Mouse (Mus musculus): ENCODE results near the gene Psrc1.

GRCm38 (mm10) chr3:108364270-108364995 lies 19.2 kb upstream of the Psrc1 start, which contains the start of gene Mybphl:
- TF ChIP-seq CTCF (IDR thresholded peaks at IDR 0.05; ENCODE audit: low read depth) (no peak), EP300 (IDR thresholded peaks at IDR 0.05; ENCODE audit: low read depth) (no peak)
